Mouse (Mus musculus): ENCODE results near the gene Amdhd2. TPM values are rescaled to one million over a fixed set of nuclear protein-coding genes. Genes with fewer than 3 reads are reported as not detected.

Amdhd2 gene
- total RNA-seq, 2 experiments from 2014 or later = 30.2 to 32.0 TPM

DNA sequence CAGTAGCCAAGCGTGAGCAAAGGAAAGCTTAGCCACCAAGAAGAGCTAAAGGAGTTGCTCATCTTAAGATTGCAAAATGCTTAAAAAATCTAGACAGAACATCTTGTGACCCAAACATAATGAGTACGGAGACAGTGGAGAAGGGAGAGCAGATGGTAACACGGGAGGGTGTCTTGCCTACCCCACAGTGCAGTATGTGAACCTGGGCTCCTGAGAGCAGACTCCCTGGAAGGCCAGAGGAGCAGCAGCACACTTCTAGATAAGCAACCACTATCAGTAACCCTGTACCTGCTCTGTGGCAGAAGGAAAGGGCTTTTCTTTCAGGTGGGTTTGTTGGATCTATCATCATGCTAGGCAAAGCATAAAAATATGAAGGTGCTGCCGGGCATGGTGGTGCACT, 50.5 kb downstream of the Amdhd2 start:
- intact Hi-C loops (cut with DNase I) = no loop called here
- no peak for DNase-seq

DNA sequence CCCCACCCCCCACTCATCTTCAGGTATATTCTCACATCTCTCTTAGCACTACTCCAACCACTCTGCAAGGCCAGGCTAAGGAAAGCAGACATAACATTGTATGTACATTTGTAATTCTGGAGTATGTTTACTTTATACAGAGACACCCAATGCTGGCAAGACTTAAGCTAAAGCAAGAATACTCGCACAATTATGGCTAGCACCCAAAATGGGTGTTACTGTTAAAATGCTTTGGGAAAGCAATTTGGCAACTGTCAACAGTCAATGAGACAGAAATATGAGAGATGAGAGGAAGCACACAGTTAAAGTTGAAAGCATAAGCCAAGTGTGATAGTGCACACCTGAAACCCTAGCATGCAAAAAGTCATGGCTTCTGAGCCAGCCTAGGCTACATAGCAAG, 52.3 kb downstream of the Amdhd2 start:
- DNase-seq = no peak
- intact Hi-C loops (cut with DNase I) = no loop called here

DNA sequence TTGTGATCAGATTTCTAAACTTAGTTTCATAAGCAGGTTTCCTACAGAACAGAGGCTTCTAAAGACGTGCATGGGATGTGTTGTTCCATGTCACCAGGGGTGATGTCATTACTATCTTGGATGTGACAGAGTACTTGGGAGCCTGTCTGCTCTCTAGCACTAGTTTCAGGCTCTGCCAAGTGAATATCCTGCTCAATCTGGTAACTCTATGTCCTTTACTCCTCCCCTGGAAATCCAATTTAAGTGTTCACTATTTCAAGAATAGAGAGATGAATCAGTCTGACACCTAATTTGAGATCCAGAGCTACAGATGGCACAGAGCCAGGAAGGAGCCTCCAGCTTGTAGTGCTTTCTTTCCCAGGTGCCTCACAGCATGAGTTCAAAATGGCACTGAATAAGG, 54.7 kb downstream of the Amdhd2 start:
- DNase-seq = peak; percentile 37

More for the DNA sequence above, 54.7 kb downstream of the Amdhd2 start:
- intact Hi-C loops (cut with DNase I) = no loop called here

Other genes with a start within 250 kb of the Amdhd2 start
- gene Dcpp3, start 246.3 kb downstream of the Amdhd2 start, total RNA-seq (2021) = not detected
- not detected for gene Sbp, start 222.1 kb downstream of the Amdhd2 start, total RNA-seq (2021)
- not detected for gene Sbpl, start 208.5 kb downstream of the Amdhd2 start, total RNA-seq (2021)
- gene Prss30, start 183.2 kb downstream of the Amdhd2 start, total RNA-seq (2021) = under 1 TPM in 1 of 2 experiments, not detected in 1; 0.22 TPM
- not detected for gene Prss22, start 165.7 kb downstream of the Amdhd2 start, total RNA-seq (2021)
- not detected for gene Prss27, start 125.6 kb downstream of the Amdhd2 start, total RNA-seq (2021)
- gene Kctd5, start 90.3 kb downstream of the Amdhd2 start, total RNA-seq (2021) = 10 to 100 TPM; 67.0 to 68.4 TPM
- 10 to 100 TPM; 67.0 to 68.3 TPM for gene Pdpk1, start 12.8 kb downstream of the Amdhd2 start, total RNA-seq (2021)
- 100 to 1,000 TPM; 770 to 834 TPM for gene Atp6v0c, start 5.9 kb upstream of the Amdhd2 start, total RNA-seq (2021)
- gene Tbc1d24, start 41.8 kb upstream of the Amdhd2 start, total RNA-seq (2021) = 10 to 100 TPM; 82.8 to 91.5 TPM
- gene Ntn3, start 45.8 kb upstream of the Amdhd2 start, total RNA-seq (2021) = 10 to 100 TPM; 15.8 to 16.4 TPM
- gene Tedc2, start 57.1 kb upstream of the Amdhd2 start, total RNA-seq (2021) = 10 to 100 TPM; 12.6 to 13.7 TPM
- gene Ccnf, start 87.7 kb upstream of the Amdhd2 start, total RNA-seq (2021) = 1 to 10 TPM; 9.1 to 9.8 TPM
- gene Abca17, start 187.3 kb upstream of the Amdhd2 start, total RNA-seq (2021) = 1 to 10 TPM; 1.4 to 1.9 TPM
- 100 to 1,000 TPM; 109 to 114 TPM for gene Abca3, start 188.2 kb upstream of the Amdhd2 start, total RNA-seq (2021)